Mouse (Mus musculus): Measurements from ENCODE around the gene Sh3bp5l.

DNA sequence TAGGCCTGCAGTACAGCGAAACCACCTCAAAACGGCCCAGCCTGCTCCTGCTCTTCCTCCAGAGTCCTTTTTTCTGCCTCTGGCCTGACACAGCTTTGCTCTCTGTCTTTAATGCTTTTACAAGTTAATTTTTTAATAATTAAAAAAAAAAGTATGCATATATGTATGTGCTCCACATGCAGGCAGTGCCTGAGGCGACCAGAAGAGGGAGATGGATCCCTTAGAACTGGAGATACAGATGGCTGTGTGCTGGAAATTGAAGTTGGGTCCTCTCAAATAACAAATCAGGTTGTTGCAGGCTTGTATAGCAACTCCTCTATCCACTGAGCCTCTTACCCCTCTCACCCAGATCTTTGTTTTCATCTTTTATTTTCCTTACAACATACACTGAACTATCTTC, 3.7 kb upstream of the Sh3bp5l start:
- TF ChIP-seq ETS1 (IDR thresholded peaks at IDR 0.05; ENCODE audit: low read depth, low read length) (no peak), CTCF (IDR thresholded peaks at IDR 0.05 in 2 of 3, conservative IDR thresholded peaks at IDR 0.05 in 1 of 3; ENCODE audit: control insufficient read depth in 1 of 3, insufficient read depth in 1 of 3, low read depth in 2 of 3, low read length in 3 of 3, poor library complexity in 1 of 3, severe bottlenecking in 1 of 3) (peak; percentile 49 to 56 (median 51)), POLR2A (IDR thresholded peaks at IDR 0.05; ENCODE audit: control insufficient read depth in 1 of 2, insufficient read depth in 1 of 2, low read depth in 1 of 2, low read length in 2 of 2, poor library complexity in 1 of 2) (no peak; a peak in 1 of 4 replicates), ZC3H11A (IDR thresholded peaks at IDR 0.05; ENCODE audit: low read depth, low read length) (no peak), CHD2 (IDR thresholded peaks at IDR 0.05; ENCODE audit: low read length) (no peak), HCFC1 (IDR thresholded peaks at IDR 0.05; ENCODE audit: low read depth, low read length) (0 out of 2 replicates have a peak, but pooled peaks have one; percentile 29), TAL1 (IDR thresholded peaks at IDR 0.05; ENCODE audit: low read length) (no peak), MAZ (IDR thresholded peaks at IDR 0.05; ENCODE audit: low read depth, low read length) (no peak), MAFK (IDR thresholded peaks at IDR 0.05; ENCODE audit: borderline replicate concordance, low read depth, low read length) (no peak), POLR2AphosphoS2 (IDR thresholded peaks at IDR 0.05; ENCODE audit: low read length) (no peak), MXI1 (IDR thresholded peaks at IDR 0.05; ENCODE audit: low read depth, low read length) (no peak), E2F4 (IDR thresholded peaks at IDR 0.05; ENCODE audit: borderline replicate concordance, low read depth, low read length) (no peak), TBP (IDR thresholded peaks at IDR 0.05; ENCODE audit: low read depth, low read length) (no peak), SMC3 (IDR thresholded peaks at IDR 0.05; ENCODE audit: low read depth, low read length) (peak; percentile 12; the same call in 1 of the 2 replicates)
